Mouse (Mus musculus): ENCODE results near the gene Trim16. TPM values are rescaled to one million over a fixed set of nuclear protein-coding genes. Genes with fewer than 3 reads are reported as not detected.
A peak's percentile ranks its signal among the peaks of the same experiment; 100 is the strongest.

Trim16 gene
- polyA plus RNA-seq, 1 experiment from 2014 or later: 5.3 TPM

DNA sequence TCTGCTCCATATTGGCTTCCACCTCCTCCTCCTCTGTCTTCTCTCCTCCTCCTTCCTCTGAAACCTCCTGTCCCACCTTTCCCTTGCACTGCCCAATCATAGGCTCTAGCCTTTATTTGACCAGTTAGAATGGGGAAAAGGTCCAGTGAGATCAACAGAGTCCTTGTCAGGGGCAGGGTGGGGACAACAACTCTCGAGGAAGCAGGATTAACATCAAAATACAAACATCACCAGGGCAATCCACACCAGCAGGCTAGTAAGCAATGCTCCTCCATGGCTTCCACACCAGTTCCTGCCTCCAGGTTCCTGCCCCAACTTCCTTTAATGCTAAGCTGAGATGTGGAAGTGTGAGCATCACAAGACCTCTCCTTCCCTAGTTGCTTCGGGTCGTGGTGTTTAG, 25.7 kb downstream of the Trim16 start:
- Histone ChIP-seq H3K4me2 (replicated peaks) (no peak overlapping the region), H3K27me3 (no peaks in the 10 kb centered on the region), H3K4me3 (replicated peaks) (no peak overlapping the region), H3K9me3 (no peaks in the 10 kb centered on the region), H3K4me1 (replicated peaks) (peaks cover 4% of the 10 kb centered on the region; the same call in 1 of the 2 replicates), H3K9ac (replicated peaks) (no peak overlapping the region), H3K36me3 (no peaks in the 10 kb centered on the region), H3K27ac (no peak overlapping the region)
- WGBS: 67% methylated on average over 3 of the region's 3 CpGs
- no peak for ATAC-seq

DNA sequence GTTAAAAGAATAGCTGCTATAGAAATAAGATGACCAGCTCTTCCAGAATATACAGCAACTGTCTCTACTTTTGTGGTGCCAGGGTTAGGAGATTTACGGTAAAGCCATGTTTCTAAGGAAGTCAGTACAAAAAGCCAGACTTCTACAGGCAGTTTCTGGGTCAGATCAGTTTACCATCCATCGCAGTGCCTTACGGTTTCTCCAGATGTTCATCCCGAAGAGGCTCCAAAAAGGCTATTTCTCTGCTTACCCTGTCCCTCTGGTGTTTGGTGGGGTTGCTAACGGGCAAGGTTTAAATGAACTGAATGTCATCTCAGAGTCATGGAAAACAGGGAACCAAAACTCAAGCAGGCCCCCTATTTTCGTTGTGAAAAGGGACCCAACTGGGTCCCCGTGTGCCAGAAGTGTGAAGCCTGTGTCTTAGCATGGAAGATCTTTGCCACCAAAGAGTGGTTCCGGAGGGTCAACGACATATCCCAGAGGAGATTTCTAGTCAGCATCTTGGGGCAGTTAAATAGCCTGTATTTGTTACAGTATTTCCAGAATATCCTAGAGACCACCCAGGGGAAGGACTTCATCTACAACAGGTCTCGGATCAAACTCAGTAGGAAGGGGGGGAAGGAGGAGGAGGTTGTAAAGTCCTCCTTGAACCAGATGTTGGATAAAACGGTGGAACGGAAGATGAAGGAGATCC, 27.1 kb downstream of the Trim16 start, which contains the start of gene Fbxw10:
Gene Fbxw10 (plus strand): TSS at position 109 of the 694 bp plus-strand sequence.
- H3K4me3 ChIP-seq (replicated peaks): 0 out of 2 replicates have a peak within 1 kb of the TSS, but pooled peaks have one; percentile 12
- H3K9ac ChIP-seq (replicated peaks): no peak within 1 kb of the TSS
- H3K9me3 ChIP-seq: no peaks in the 10 kb centered on the region
- H3K36me3 ChIP-seq: no peaks in the 10 kb centered on the region
- no peak within 1 kb of the TSS for H3K27ac ChIP-seq
- peaks cover 4% of the 10 kb centered on the region; the same call in 1 of the 2 replicates for H3K4me1 ChIP-seq (replicated peaks)
- ATAC-seq: no peak
- no peaks in the 10 kb centered on the region for H3K27me3 ChIP-seq
- WGBS: 30% methylated on average over 12 of the region's 12 CpGs
- peak within 1 kb of the TSS; percentile 39 for H3K4me2 ChIP-seq (replicated peaks)

DNA sequence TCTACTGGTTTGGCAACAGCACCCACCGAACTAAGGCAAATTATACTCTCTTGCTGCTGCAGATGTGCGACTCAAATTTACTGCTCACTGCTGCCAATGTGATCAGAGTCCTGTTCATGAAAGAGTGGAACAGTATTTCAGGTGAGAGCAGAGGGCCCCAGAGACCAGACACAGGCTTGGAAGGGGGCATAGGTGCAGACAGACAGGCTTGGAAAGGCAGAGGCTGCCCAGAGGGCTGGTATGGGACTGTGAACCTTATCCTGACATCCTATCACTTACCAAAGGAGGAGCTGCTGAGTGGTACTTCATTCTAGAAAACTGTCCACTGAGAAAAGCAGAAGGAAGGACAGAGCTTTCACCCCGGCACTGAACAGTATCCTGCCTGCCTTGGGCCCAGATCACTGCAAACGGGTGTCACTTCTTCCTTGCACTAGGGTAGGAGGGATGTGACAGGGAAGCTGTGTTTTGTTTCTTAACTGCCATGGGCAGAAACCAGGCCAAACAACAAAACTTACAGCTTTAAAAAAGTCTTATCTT, 27.7 kb downstream of the Trim16 start:
- no peak overlapping the region for H3K4me2 ChIP-seq (replicated peaks)
- no peaks in the 10 kb centered on the region for H3K9me3 ChIP-seq
- WGBS: 68% methylated on average over 4 of the region's 4 CpGs
- no peak for ATAC-seq
- no peak overlapping the region for H3K27ac ChIP-seq
- H3K4me3 ChIP-seq (replicated peaks): no peak overlapping the region
- H3K9ac ChIP-seq (replicated peaks): no peak overlapping the region
- peaks cover 4% of the 10 kb centered on the region; the same call in 1 of the 2 replicates for H3K4me1 ChIP-seq (replicated peaks)
- no peaks in the 10 kb centered on the region for H3K27me3 ChIP-seq
- no peaks in the 10 kb centered on the region for H3K36me3 ChIP-seq

DNA sequence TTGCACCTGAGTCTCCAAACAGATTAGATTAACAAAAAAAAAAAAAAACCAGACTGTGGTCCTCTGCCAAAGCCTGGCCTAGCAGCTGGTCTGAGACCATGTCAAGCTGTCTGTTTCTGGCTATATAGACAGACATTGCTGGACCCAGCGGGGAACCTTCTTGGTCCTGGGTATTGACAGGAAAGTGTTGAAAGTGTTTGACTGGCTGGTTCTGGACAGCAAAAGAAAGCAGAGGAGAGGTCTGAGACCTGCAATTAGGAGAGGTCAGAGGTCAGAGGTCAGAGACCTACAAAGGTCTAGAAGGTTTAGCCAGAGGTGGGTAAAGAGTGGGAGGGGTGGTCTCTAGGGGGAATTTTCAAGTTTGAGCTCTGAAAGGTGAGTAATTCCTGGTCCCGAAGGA, 28.3 kb downstream of the Trim16 start:
- Histone ChIP-seq H3K4me1 (replicated peaks) (peaks cover 4% of the 10 kb centered on the region; the same call in 1 of the 2 replicates), H3K36me3 (no peaks in the 10 kb centered on the region), H3K9me3 (no peaks in the 10 kb centered on the region), H3K4me3 (replicated peaks) (no peak overlapping the region), H3K4me2 (replicated peaks) (no peak overlapping the region), H3K27me3 (no peaks in the 10 kb centered on the region), H3K9ac (replicated peaks) (no peak overlapping the region), H3K27ac (no peak overlapping the region)
- no peak for ATAC-seq
- 59% methylated on average over 2 of the region's 2 CpGs for whole genome bisulfite sequencing

DNA sequence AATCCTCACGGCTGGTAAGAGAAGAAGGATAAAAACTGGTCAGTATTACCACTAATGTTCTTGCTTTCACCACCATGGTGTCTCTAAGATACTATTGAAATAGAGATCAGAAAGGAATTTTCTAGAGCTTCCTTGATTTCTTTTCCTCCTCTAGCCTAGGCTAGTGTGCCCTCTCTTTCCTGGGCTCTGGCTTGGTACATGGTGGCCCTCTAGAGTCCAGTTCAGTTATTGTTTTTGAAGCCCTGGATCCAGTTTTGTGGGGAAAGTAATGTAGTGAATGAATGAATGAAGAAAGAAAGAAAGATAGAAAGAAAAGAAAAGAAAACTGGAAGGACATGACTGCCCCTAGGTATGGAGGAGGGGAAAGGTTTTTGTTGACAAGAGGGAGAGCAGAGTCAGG, 31.2 kb downstream of the Trim16 start:
- Histone ChIP-seq H3K4me1 (replicated peaks) (peaks cover 4% of the 10 kb centered on the region; the same call in 1 of the 2 replicates), H3K4me3 (replicated peaks) (no peak overlapping the region), H3K36me3 (no peaks in the 10 kb centered on the region), H3K9ac (replicated peaks) (no peak overlapping the region), H3K27me3 (no peaks in the 10 kb centered on the region), H3K27ac (no peak overlapping the region), H3K9me3 (no peaks in the 10 kb centered on the region), H3K4me2 (replicated peaks) (no peak overlapping the region)
- 58% methylated on average over 1 of the region's 1 CpGs for WGBS
- no peak for ATAC-seq

DNA sequence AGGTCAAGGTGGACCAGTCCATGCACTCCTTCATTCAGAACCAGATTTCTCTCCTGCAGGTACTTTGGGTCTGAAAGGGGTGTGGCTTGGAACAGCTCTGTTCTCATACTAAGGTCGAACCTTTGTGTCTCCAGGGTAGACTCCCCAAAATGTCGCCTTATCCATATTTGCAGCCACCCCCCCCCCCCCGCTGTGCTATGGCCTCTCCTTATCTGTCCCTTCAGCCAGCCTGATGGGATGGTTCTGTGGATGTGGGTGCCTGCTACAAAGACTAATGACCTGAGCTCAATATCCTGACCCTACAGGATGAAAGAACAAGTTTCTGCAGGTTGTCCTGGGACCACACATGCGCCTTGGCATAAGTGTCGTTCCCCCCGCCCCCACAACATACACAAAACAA, 33.3 kb downstream of the Trim16 start:
- Histone ChIP-seq H3K9ac (replicated peaks) (no peak overlapping the region), H3K36me3 (no peaks in the 10 kb centered on the region), H3K4me3 (replicated peaks) (no peak overlapping the region), H3K4me2 (replicated peaks) (no peak overlapping the region), H3K4me1 (replicated peaks) (no peaks in the 10 kb centered on the region), H3K27me3 (no peaks in the 10 kb centered on the region), H3K9me3 (no peaks in the 10 kb centered on the region), H3K27ac (no peak overlapping the region)
- WGBS: 92% methylated on average over 6 of the region's 6 CpGs
- no peak for ATAC-seq

DNA sequence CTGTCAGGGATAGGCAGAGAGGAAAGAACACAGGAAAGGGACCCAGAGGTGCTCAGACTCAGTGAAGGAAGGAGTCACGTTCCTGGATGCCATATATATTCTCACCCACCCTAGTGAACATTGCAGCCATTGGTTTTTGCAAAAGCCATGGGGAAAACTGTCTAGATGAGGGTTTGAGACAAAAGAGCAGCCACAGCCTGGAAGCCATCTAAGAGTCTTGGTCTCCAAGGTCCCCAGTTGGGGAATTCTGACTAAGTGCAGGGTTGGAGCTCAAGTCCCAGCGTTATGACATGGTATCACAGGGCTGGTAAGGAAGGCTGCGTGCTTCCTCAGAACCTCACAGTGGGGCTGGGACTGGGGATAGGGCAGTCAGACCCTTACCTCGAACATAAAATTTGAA, 45.5 kb downstream of the Trim16 start:
- ATAC-seq: no peak
- no peaks in the 10 kb centered on the region for H3K9me3 ChIP-seq
- H3K27me3 ChIP-seq: no peaks in the 10 kb centered on the region
- H3K36me3 ChIP-seq: no peaks in the 10 kb centered on the region
- H3K4me2 ChIP-seq (replicated peaks): no peak overlapping the region
- H3K27ac ChIP-seq: no peak overlapping the region
- no peak overlapping the region for H3K9ac ChIP-seq (replicated peaks)
- 80% methylated on average over 4 of the region's 4 CpGs for WGBS
- H3K4me1 ChIP-seq (replicated peaks): no peaks in the 10 kb centered on the region
- H3K4me3 ChIP-seq (replicated peaks): no peak overlapping the region

DNA sequence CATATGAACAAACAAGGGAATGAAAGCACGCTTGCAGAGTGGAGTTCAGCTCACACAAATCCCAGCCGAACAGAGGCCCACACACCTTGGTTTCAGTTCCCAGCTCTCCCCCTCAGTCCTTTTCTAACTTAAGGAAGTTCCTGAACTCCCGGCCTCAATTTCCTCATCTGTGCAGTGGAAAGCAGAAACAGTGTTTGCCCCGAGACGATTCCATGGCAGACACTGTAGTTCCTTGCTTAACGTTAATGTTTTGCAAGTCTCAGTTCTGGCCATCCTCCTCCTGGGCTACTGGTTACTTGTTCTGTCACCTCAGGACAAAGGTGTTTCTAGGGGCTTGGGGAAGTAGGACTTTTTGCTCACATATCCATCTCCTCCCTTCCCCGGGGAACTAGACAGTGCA, 46.7 kb downstream of the Trim16 start:
- H3K27ac ChIP-seq: no peak overlapping the region
- no peak overlapping the region for H3K4me2 ChIP-seq (replicated peaks)
- H3K36me3 ChIP-seq: no peaks in the 10 kb centered on the region
- no peaks in the 10 kb centered on the region for H3K9me3 ChIP-seq
- ATAC-seq: no peak
- no peak overlapping the region for H3K4me3 ChIP-seq (replicated peaks)
- H3K4me1 ChIP-seq (replicated peaks): no peaks in the 10 kb centered on the region
- H3K27me3 ChIP-seq: no peaks in the 10 kb centered on the region
- 85% methylated on average over 7 of the region's 7 CpGs for WGBS
- H3K9ac ChIP-seq (replicated peaks): no peak overlapping the region

DNA sequence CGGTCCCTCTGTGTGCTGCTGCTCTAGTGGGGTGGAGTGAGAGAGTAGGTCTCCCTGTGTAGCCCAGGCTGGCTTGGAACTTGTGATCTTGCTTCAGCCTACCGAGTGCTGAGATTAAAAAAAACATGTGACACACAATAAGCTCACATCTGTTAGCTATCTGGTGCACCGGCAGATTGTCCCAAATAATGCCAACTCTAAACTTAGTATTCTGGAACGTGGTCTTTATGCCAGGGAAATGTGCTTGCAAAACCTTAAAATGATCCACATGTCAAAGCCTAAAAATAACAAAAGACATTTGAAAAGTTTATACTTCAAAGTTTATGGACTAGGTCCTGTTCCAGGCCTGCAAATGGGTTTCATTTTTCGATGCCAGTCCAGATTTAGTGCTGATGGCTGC, 49.2 kb downstream of the Trim16 start:
- H3K9ac ChIP-seq (replicated peaks): no peak overlapping the region
- H3K27ac ChIP-seq: no peak overlapping the region
- H3K4me3 ChIP-seq (replicated peaks): no peak overlapping the region
- no peak overlapping the region for H3K4me2 ChIP-seq (replicated peaks)
- ATAC-seq: no peak
- WGBS: 86% methylated on average over 5 of the region's 5 CpGs
- no peaks in the 10 kb centered on the region for H3K27me3 ChIP-seq
- H3K9me3 ChIP-seq: no peaks in the 10 kb centered on the region
- no peaks in the 10 kb centered on the region for H3K36me3 ChIP-seq
- no peaks in the 10 kb centered on the region for H3K4me1 ChIP-seq (replicated peaks)

- H3K4me2 ChIP-seq (replicated peaks): no peak overlapping the region
- ATAC-seq: no peak
- WGBS: 89% methylated on average over 8 of the region's 8 CpGs
- H3K27ac ChIP-seq: no peak overlapping the region
- H3K27me3 ChIP-seq: no peaks in the 10 kb centered on the region
- no peaks in the 10 kb centered on the region for H3K9me3 ChIP-seq
- no peak overlapping the region for H3K9ac ChIP-seq (replicated peaks)
- no peaks in the 10 kb centered on the region for H3K4me1 ChIP-seq (replicated peaks)
- H3K36me3 ChIP-seq: no peaks in the 10 kb centered on the region
- no peak overlapping the region for H3K4me3 ChIP-seq (replicated peaks)
Measured at GRCm38 (mm10) chr11:62869715-62870371, 49.8 kb downstream of the Trim16 start.

DNA sequence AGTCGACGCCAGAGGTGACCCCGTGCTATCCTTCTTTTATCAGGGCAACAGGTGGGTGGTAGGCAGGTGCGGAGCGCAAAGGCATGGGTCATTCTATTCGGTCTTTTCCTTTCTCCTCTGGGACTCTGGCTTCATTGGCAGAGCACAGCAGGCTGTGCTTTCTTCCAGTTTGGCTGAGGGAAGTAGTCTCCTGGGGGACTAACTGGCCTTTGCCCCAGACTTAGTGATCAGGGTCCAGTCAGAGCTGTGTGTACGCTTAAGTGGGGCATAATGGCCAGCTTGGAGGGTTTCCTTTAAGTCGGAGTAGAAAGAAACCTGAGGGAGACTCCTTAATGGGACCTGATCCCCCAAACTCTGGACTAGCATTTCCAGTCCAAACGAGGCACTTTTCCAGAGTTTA, 53.4 kb downstream of the Trim16 start:
- no peak overlapping the region for H3K9ac ChIP-seq (replicated peaks)
- H3K36me3 ChIP-seq: no peaks in the 10 kb centered on the region
- H3K9me3 ChIP-seq: no peaks in the 10 kb centered on the region
- no peaks in the 10 kb centered on the region for H3K27me3 ChIP-seq
- no peak overlapping the region for H3K27ac ChIP-seq
- WGBS: 82% methylated on average over 9 of the region's 9 CpGs
- no peaks in the 10 kb centered on the region for H3K4me1 ChIP-seq (replicated peaks)
- ATAC-seq: no peak
- H3K4me2 ChIP-seq (replicated peaks): no peak overlapping the region
- no peak overlapping the region for H3K4me3 ChIP-seq (replicated peaks)

GRCm38 (mm10) chr11:62875696-62876095, 55.7 kb downstream of the Trim16 start:
- Histone ChIP-seq H3K4me3 (replicated peaks) (no peak overlapping the region), H3K4me2 (replicated peaks) (no peak overlapping the region), H3K9ac (replicated peaks) (no peak overlapping the region), H3K36me3 (no peaks in the 10 kb centered on the region), H3K27ac (no peak overlapping the region), H3K9me3 (no peaks in the 10 kb centered on the region), H3K4me1 (replicated peaks) (peaks cover 6% of the 10 kb centered on the region), H3K27me3 (no peaks in the 10 kb centered on the region)
- ATAC-seq: no peak
- 78% methylated on average over 1 of the region's 1 CpGs for WGBS
